Mouse (Mus musculus) Patski (cell line): ENCODE results near the gene Pde1a. TPM values are rescaled to one million over a fixed set of nuclear protein-coding genes. Genes with fewer than 3 reads are reported as not detected.

Source experiments
- ATAC-seq: fragments of 100-300 bp; one replicate; pipeline ENCODE4 v1.8.0; 2021
- CTCF ChIA-PET: fragments of 350-600 bp; sonication (Branson Sonifier 250); formaldehyde crosslinking; loops from one replicate; lab custom pipeline; 2022; ENCODE audit warnings: inconsistent platforms; lab: Charles Lee
- POLR2A ChIA-PET: fragments of 350-600 bp; sonication (Branson Sonifier 250); formaldehyde crosslinking; loops from one replicate; lab custom pipeline; 2022; ENCODE audit warnings: antibody characterized with exemption, inconsistent platforms; lab: Charles Lee
- DNase-seq: peaks from one replicate; pipeline ENCODE4 v3.0.0-alpha.2; 2011; ENCODE audit warnings: low read depth, low spot score
- H3K27me3 ChIP-seq: fragments of 371-371 bp; one replicate; pipeline ENCODE4 v1.5.1; 2021
- CTCF ChIP-seq: fragments of 100-300 bp; IDR thresholded peaks from one replicate; pipeline ENCODE4 v1.5.1; 2021
- in situ Hi-C: fragments of 300-500 bp; cut with MboI; formaldehyde crosslinking; loops from 3 replicates; pipeline ENCODE4 v1.11.1; 2018; ENCODE audit warnings: low pct_unique_long_range_greater_than_20kb, mixed read lengths
- polyA plus RNA-seq: library from polyadenylated mRNA; unstranded; gene quantifications from one replicate; pipeline ENCODE4 v1.2.3, GENCODE M21; 2021

The Pde1a gene
- polyA plus RNA-seq, 1 experiment from 2014 or later = 16.8 TPM

GRCm38 (mm10) chr2:79966681-79967506, 162.4 kb downstream of the Pde1a start:
- ATAC-seq = no peak
- in situ Hi-C loops = no loop called here
- DNase-seq = no peak
- no peaks in the 10 kb centered on the region for H3K27me3 ChIP-seq
- POLR2A ChIA-PET = no interaction called here
- CTCF ChIA-PET = no interaction called here
- no peak for TF ChIP-seq CTCF

- no peaks in the 10 kb centered on the region for H3K27me3 ChIP-seq
- ChIA-PET POLR2A (no interaction called here), CTCF (no interaction called here)
- in situ Hi-C loops = no loop called here
- DNase-seq = no peak
- peak; percentile 76 for ATAC-seq
- TF ChIP-seq CTCF = no peak
Observed at GRCm38 (mm10) chr2:79966086-79966485, 163.2 kb downstream of the Pde1a start.

- no peaks in the 10 kb centered on the region for H3K27me3 ChIP-seq
- POLR2A ChIA-PET = no interaction called here
- DNase-seq = no peak
- CTCF ChIA-PET = no interaction called here
- no peak for ATAC-seq
- TF ChIP-seq CTCF = no peak
- in situ Hi-C loops = no loop called here
Observed at GRCm38 (mm10) chr2:79964964-79965363, 164.3 kb downstream of the Pde1a start.

GRCm38 (mm10) chr2:79961421-79961820, 167.8 kb downstream of the Pde1a start:
- ATAC-seq (no peak), DNase-seq (no peak)
- in situ Hi-C loops = no loop called here
- H3K27me3 ChIP-seq = no peaks in the 10 kb centered on the region
- TF ChIP-seq CTCF = no peak
- POLR2A ChIA-PET = no interaction called here
- CTCF ChIA-PET = interaction anchor here (1.3 to 1.7 kb wide), 4 partner anchors 10 to 314 kb away, joined by 3 to 5 read pairs (median 3); no protein-coding TSS in a partner anchor

GRCm38 (mm10) chr2:79957659-79958340, 171.5 kb downstream of the Pde1a start:
- H3K27me3 ChIP-seq = no peaks in the 10 kb centered on the region
- TF ChIP-seq CTCF = no peak
- ChIA-PET POLR2A (no interaction called here), CTCF (no interaction called here)
- DNase-seq = no peak
- ATAC-seq = no peak
- in situ Hi-C loops = no loop called here

GRCm38 (mm10) chr2:79945898-79946675, 183.2 kb downstream of the Pde1a start:
- H3K27me3 ChIP-seq = no peaks in the 10 kb centered on the region
- ATAC-seq (no peak), DNase-seq (no peak)

GRCm38 (mm10) chr2:79934660-79935059, 194.6 kb downstream of the Pde1a start:
- POLR2A ChIA-PET = no interaction called here
- in situ Hi-C loops = no loop called here
- CTCF ChIA-PET = no interaction called here
- no peaks in the 10 kb centered on the region for H3K27me3 ChIP-seq
- TF ChIP-seq CTCF = no peak
- DNase-seq (no peak), ATAC-seq (no peak)

More at GRCm38 (mm10) chr2:79945898-79946675, 183.2 kb downstream of the Pde1a start:
- TF ChIP-seq CTCF = no peak
- in situ Hi-C loops = no loop called here
- ChIA-PET CTCF (no interaction called here), POLR2A (no interaction called here)

GRCm38 (mm10) chr2:79922356-79922755, 206.9 kb downstream of the Pde1a start:
- ATAC-seq (no peak), DNase-seq (no peak)
- peak; percentile 28 for TF ChIP-seq CTCF
- ChIA-PET CTCF (no interaction called here), POLR2A (no interaction called here)
- H3K27me3 ChIP-seq = no peaks in the 10 kb centered on the region
- in situ Hi-C loops = no loop called here

- H3K27me3 ChIP-seq = no peaks in the 10 kb centered on the region
- POLR2A ChIA-PET = no interaction called here
- in situ Hi-C loops = no loop called here
- no peak for ATAC-seq
- DNase-seq = no peak
- CTCF ChIA-PET = interaction anchor here (1.1 kb wide), 1 partner anchor 30 kb away, joined by 3 read pairs; no protein-coding TSS in a partner anchor
- TF ChIP-seq CTCF = no peak
Observed at GRCm38 (mm10) chr2:79921375-79921774, 207.9 kb downstream of the Pde1a start.

GRCm38 (mm10) chr2:79920438-79920837, 208.8 kb downstream of the Pde1a start:
- CTCF ChIA-PET = interaction anchor here (1.0 to 1.1 kb wide), 2 partner anchors 29 to 38 kb away, joined by 3 read pairs; no protein-coding TSS in a partner anchor
- no peaks in the 10 kb centered on the region for H3K27me3 ChIP-seq
- POLR2A ChIA-PET = no interaction called here
- DNase-seq (no peak), ATAC-seq (no peak)
- TF ChIP-seq CTCF = no peak
- in situ Hi-C loops = no loop called here
